Mouse (Mus musculus) urinary bladder, postnatal 36 days (tissue): ENCODE results near the gene Nsun7.

Source experiments
- DNase-seq, 2 experiments: peaks; one replicate each; pipeline ENCODE4 v3.0.0; 2022; ENCODE audit warnings: low spot score in 2 of 2, mixed read lengths in 1 of 2

Gene Nsun7

DNA sequence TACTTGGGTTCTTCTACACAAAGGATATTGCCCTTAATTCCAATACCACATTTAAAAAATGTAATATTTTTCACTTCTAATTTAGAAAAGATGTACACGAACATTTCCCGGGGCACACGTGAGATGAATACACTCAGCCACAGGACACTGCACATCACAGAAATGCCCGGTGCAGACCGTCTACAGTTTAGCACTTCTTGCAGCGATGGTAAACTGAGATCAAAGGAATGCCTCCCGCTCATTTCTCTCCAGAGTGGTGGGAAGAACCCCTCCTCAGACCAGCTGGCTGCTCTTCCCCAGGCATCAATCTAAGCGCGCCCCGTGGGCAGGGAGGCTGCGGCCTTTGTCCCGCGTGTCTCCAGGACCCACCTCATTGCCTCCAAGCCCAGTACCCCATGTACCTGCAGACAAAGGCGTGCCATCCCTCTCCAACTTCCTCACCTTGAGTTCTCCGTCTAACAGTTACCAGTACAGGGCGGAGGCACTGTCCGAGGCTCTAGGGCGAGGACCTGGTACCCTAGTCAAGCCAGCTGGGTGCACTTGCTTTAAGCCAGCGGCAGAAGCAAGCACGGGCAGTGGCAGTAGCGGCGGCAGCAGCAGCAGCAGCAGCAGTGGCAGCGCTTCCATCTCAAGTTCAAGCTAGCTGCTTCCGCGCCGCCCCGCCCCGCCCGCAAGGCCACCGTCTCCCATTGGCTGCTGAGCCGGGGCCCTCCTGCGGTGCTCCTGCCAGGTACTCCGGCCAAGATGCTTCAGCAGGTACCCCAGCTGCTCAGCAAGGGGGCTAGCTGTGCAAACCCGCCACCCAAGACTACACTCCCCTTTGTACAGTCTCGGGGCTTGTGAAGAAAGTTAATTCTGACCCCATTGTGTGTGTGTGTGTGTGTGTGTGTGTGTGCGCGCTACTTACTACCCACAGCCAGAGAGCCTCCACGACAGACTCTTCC is 77.6 kb downstream of the Nsun7 start:
- peak; percentile 15 to 43 for DNase-seq

DNA sequence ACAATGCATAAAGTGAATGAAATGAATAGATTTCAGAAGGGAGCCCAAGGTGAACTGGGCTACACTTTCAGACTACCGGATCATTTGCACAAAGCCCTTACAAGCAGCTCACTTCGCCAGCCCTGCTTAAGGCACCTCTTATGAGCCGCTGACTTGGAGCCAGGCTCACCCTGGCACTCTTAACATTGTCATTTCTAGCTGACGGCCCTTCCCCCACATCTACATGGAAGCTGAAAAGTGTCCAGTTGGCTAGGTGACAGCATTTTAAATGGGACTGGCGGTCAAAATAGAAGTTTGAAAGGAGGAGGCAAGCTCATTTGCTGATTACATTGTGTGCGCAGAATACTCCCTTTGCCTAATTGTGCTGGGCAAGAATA is 78.3 kb downstream of the Nsun7 start:
- DNase-seq, result peak in 1 of 2 experiments; percentile 18

DNA sequence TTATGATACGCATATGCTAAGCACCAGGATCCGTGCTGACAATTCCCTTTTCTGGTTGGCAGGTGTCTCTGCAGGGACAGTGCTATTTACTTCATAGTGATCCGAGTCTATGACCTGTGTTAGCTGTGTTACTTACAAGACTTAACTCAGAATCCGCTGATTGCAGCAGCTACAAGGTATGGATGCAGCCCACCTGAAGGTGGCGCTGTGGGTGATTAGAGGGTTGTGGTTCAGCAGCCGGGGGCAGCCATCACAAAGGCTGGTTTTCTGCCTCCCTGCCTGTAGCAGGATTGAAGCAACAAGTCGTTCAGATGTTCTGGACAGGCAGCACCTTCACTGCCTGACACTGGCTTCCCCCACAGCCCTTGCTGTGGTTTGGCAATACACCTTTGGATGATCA is 78.9 kb downstream of the Nsun7 start:
- no peak for DNase-seq

DNA sequence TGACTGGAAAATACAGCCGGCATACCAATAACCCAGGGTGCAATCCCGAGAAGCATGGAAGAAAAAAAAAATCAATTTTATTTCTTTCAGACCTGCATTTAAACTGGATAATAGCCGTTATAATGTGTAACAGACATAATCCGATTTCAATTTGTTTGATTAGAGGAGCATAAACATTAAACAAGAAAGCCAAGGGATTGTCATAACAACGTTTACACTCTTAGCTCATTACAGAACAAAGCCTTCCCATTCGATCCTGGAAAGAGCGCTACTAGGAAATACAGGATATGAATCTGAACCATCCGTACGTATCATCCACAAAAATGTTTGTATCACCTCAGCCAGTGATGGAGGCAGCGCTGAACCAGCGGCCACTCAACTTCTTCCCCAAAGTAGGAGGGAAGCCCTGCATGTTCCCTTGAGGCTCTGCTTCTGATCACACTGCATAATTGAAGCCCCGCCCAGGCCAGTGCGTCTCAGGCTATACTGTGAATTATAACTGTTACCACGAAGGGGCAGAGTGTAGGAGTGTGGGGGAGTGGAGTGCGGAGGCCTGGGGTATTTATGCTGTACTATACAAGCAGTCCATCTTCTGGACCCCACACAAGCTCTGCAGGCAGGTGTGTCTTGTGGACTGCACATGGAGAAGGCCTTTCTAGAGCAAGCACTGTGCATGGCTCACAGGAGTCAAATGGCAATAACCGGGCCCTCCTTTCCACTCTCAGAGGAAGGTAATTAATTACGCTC is 80.8 kb downstream of the Nsun7 start:
- no peak for DNase-seq

DNA sequence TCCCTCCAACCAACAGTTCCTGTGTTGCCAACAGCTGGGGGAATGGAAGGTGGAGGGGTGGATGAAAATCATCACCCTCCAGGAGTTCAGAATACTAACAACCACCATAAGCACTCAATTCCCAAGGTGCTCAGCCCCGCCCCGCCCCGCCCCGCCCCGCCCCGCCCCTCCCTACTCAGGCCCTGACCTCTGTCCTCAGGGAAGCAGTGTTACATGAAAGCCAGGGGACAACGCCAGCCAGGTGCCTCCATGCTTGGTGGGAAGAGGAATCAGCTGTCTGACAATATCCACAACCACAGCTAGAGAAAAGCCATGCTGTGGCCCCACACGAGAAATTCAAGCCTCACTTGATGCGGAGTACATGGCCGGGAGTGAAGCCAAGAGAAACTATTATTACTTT is 82.2 kb downstream of the Nsun7 start:
- no peak for DNase-seq

DNA sequence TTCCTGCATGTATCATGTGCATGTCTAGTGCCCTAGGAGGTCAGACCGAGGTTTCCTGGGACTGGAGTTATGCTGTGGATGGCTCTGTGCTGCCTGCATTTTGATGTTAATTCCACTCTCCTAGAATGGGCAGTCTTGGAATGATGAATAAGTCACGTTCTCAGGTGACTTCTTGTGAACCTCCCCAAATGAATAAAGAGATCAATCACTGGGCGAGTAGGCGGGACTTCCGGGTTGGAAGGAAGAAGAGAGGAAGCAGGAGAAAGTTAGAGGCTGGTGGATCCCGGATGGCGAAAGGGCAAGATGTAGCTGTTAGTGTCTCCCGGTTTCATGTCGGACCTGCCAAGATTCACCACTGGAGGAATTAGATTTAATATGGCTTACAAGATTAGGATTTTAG is 82.6 kb downstream of the Nsun7 start:
- DNase-seq, result no peak

DNA sequence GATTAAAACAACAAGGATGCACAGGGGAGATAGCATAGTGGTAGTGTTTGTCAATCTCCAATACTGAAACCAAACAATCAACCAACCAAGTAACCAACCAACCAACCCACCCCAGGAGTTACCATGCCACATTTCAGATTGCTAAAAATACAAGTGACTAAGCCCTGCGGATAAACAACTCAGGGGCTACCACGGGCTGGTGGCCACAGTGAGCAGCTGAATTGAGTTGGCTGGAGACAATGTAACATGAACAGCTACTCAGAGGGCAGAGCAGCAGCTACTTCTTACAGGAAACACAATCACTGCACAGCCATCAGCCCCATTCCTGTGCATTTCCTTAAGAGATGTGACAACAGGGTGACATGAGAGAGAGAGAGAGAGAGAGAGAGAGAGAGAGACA is 84.5 kb downstream of the Nsun7 start:
- no peak for DNase-seq

DNA sequence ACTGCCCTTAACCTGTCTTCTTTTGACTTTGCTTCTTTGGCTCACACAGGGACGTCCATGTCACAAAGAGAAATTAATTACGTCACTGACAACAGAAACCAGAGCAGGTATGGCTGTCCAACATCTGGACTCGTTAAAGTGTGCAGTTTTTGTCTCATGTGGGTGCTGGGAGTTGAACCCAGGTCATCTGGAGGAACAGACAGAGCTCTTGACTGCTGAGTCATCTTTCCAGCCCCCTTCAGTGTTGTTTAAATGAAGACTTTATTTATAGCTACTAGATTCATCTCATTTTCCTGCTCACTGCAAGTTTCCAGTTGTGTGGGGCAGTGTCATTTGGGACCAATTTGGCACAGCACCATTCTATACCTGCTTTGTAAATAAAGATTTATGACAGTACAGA is 85.4 kb downstream of the Nsun7 start:
- no peak for DNase-seq

DNA sequence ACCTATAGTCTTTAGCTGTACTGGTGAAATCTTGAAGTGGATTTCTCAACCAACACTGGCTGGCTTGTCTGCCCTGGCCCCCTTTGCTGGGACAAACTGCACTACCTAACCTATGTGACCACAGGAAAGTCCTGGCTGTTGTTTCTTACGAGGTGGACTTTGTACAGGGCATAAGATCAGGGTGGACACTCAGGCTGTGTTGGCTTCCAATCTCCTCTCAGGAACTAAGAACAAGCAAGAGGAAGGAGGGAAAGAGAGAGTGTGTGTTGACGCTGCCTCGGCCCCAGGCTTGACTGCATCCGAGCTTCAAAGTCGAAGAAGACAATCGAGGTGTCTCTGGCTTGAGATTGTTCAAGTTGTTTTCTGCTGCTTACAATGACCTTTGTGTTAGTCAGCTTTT is 87.1 kb downstream of the Nsun7 start:
- no peak for DNase-seq
